Comparison of ENCODE assay signal across 18 mouse cellular contexts in genomic region chr17:28913200-28913599, GRCm38 (mm10). TPM values are rescaled to one million over a fixed set of nuclear protein-coding genes. Genes with fewer than 3 reads are reported as not detected.
DNase-seq lines count a peak whose midpoint lies in the region; ATAC-seq and TF ChIP-seq lines count a peak whose summit lies in the region.
"Had no signal": no experiment of that assay in that cellular context is flagged by ENCODE, and none has a peak within 500 bp of the region (broad histone marks: within the 10 kb centered on the region; RNA-seq: fewer than 3 reads in every experiment).

No protein-coding gene starts in this region.

- WGBS in heart, embryonic 11.5 days (ENCODE audit: insufficient replicate concordance), result 73% methylated on average over 5 of the region's 5 CpGs
- 40% methylated on average over 5 of the region's 5 CpGs for WGBS in lung, postnatal 0 days
- WGBS in lung, adult 2 months, result 31% methylated on average over 5 of the region's 5 CpGs
- 48% methylated on average over 5 of the region's 5 CpGs for WGBS in intestine, embryonic 14.5 days
- 27% methylated on average over 5 of the region's 5 CpGs for WGBS in stomach, postnatal 0 days

- TF ChIP-seq CTCF in lung, postnatal 0 days (IDR thresholded peaks at IDR 0.05), result no peak
- no peak for TF ChIP-seq CTCF in lung, adult 2 months (IDR thresholded peaks at IDR 0.05; ENCODE audit: insufficient read depth, low read length)
- TF ChIP-seq CTCF in stomach, postnatal 0 days (IDR thresholded peaks at IDR 0.05; ENCODE audit: low read depth), result no peak

- H3K9ac ChIP-seq in heart, embryonic 11.5 days (ENCODE audit: low read depth, low read length), result no peak overlapping the region
- no peak overlapping the region for H3K9ac ChIP-seq in lung, postnatal 0 days (replicated peaks; ENCODE audit: low read depth)
- no peak overlapping the region for H3K9ac ChIP-seq in intestine, embryonic 14.5 days (ENCODE audit: low read length)
- no peak overlapping the region for H3K9ac ChIP-seq in stomach, postnatal 0 days (ENCODE audit: low read length)
- H3K9ac ChIP-seq: liver, embryonic 14.5 days had no signal

- DNase-seq in heart, adult 11 months, result peak; percentile 78
- peak; percentile 51 for DNase-seq in lung, postnatal 0 days (ENCODE audit: low spot score)
- no peak for DNase-seq in lung, adult 2 months
- no peak for DNase-seq in intestine, embryonic 14.5 days (ENCODE audit: low spot score)
- peak; percentile 80 for DNase-seq in stomach, postnatal 0 days (ENCODE audit: low spot score)
- no peak for DNase-seq in gastrocnemius, postnatal 10 days
- DNase-seq in left cerebral cortex, postnatal 36 days (ENCODE audit: low spot score in 2 of 2), result no peak
- DNase-seq: cerebellum, adult 9-10 months; gastrocnemius, postnatal 14 days; spleen, adult 18-20 months; thymus, adult 2 months had no signal

- H3K9me3 ChIP-seq in heart, embryonic 11.5 days (replicated peaks; ENCODE audit: control insufficient read depth, low read length), result no peaks in the 10 kb centered on the region
- no peaks in the 10 kb centered on the region for H3K9me3 ChIP-seq in lung, postnatal 0 days (ENCODE audit: low read length)
- no peaks in the 10 kb centered on the region for H3K9me3 ChIP-seq in intestine, embryonic 14.5 days (ENCODE audit: control insufficient read depth, low read length)
- H3K9me3 ChIP-seq in stomach, postnatal 0 days (ENCODE audit: control insufficient read depth, low read length), result no peaks in the 10 kb centered on the region

- H3K4me1 ChIP-seq in heart, embryonic 11.5 days (ENCODE audit: control insufficient read depth, insufficient read depth, low read length), result no peaks in the 10 kb centered on the region; the same call in 1 of the 2 replicates
- peaks cover 4% of the 10 kb centered on the region; the same call in 1 of the 2 replicates for H3K4me1 ChIP-seq in lung, postnatal 0 days (ENCODE audit: insufficient read depth, low read depth, low read length)
- no peaks in the 10 kb centered on the region for H3K4me1 ChIP-seq in lung, adult 2 months (ENCODE audit: control insufficient read depth, insufficient read depth, low read length)
- peaks cover 3% of the 10 kb centered on the region; the same call in 1 of the 2 replicates for H3K4me1 ChIP-seq in intestine, embryonic 14.5 days (replicated peaks; ENCODE audit: control insufficient read depth, insufficient read depth, low read length)
- no peaks in the 10 kb centered on the region for H3K4me1 ChIP-seq in stomach, postnatal 0 days (replicated peaks; ENCODE audit: control insufficient read depth, insufficient read depth)

- H3K27me3 ChIP-seq in heart, embryonic 11.5 days (ENCODE audit: control insufficient read depth, insufficient read depth, low read length), result peaks cover 12% of the 10 kb centered on the region
- H3K27me3 ChIP-seq in lung, postnatal 0 days (replicated peaks; ENCODE audit: insufficient read depth, low read length), result no peaks in the 10 kb centered on the region
- H3K27me3 ChIP-seq in intestine, embryonic 14.5 days (replicated peaks; ENCODE audit: control insufficient read depth, insufficient read depth, low read length), result 0 out of 2 replicates have a peak, but pooled peaks cover 5% of the 10 kb centered on the region
- no peaks in the 10 kb centered on the region for H3K27me3 ChIP-seq in stomach, postnatal 0 days (ENCODE audit: control insufficient read depth, insufficient read depth, low read length)
- H3K27me3 ChIP-seq: Patski had no signal

- no peaks in the 10 kb centered on the region for H3K36me3 ChIP-seq in heart, embryonic 11.5 days (ENCODE audit: control insufficient read depth, insufficient read depth, low read length)
- no peaks in the 10 kb centered on the region for H3K36me3 ChIP-seq in lung, postnatal 0 days (ENCODE audit: insufficient read depth, low read length)
- no peaks in the 10 kb centered on the region for H3K36me3 ChIP-seq in intestine, embryonic 14.5 days (ENCODE audit: control insufficient read depth, insufficient read depth, low read length)
- H3K36me3 ChIP-seq in stomach, postnatal 0 days (ENCODE audit: control insufficient read depth, insufficient read depth, low read length), result no peaks in the 10 kb centered on the region

- TF ChIP-seq EP300 in lung, postnatal 0 days (IDR thresholded peaks at IDR 0.05), result no peak
- no peak for TF ChIP-seq EP300 in stomach, postnatal 0 days (optimal IDR thresholded peaks at IDR 0.05)

- no peak overlapping the region for H3K4me3 ChIP-seq in heart, embryonic 11.5 days (ENCODE audit: low read depth, low read length)
- H3K4me3 ChIP-seq in lung, postnatal 0 days (ENCODE audit: low read depth, low read length), result no peak overlapping the region
- H3K4me3 ChIP-seq in lung, adult 2 months (replicated peaks; ENCODE audit: extremely low read depth, low read depth, low read length), result no peak overlapping the region
- no peak overlapping the region for H3K4me3 ChIP-seq in intestine, embryonic 14.5 days (ENCODE audit: low read depth, low read length)
- H3K4me3 ChIP-seq in stomach, postnatal 0 days (ENCODE audit: low read depth, low read length), result no peak overlapping the region

- intact Hi-C loops in left cerebral cortex, postnatal 36 days (cut with DNase I), result no loop called here

- H3K27ac ChIP-seq in heart, embryonic 11.5 days (ENCODE audit: low read depth, low read length), result no peak overlapping the region
- H3K27ac ChIP-seq in lung, postnatal 0 days (ENCODE audit: low read length), result no peak overlapping the region
- no peak overlapping the region for H3K27ac ChIP-seq in intestine, embryonic 14.5 days (ENCODE audit: low read depth)
- H3K27ac ChIP-seq in stomach, postnatal 0 days (replicated peaks), result no peak overlapping the region
- H3K27ac ChIP-seq: liver, embryonic 14.5 days had no signal

- no peak overlapping the region for H3K4me2 ChIP-seq in heart, embryonic 11.5 days
- H3K4me2 ChIP-seq in lung, postnatal 0 days (replicated peaks; ENCODE audit: low read depth, low read length), result no peak overlapping the region
- H3K4me2 ChIP-seq in intestine, embryonic 14.5 days (ENCODE audit: low read length), result 0 out of 2 replicates have a peak overlapping the region, but pooled peaks have one; percentile 16
- no peak overlapping the region for H3K4me2 ChIP-seq in stomach, postnatal 0 days (replicated peaks; ENCODE audit: low read depth)

- TF ChIP-seq POLR2A in lung, adult 2 months (IDR thresholded peaks at IDR 0.05; ENCODE audit: borderline replicate concordance, extremely low read depth, low read depth, low read length), result no peak

- no peak for ATAC-seq in heart, embryonic 11.5 days (replicated peaks; ENCODE audit: insufficient number of reproducible peaks, low FRiP score, low TSS enrichment)
- peak; percentile 55 for ATAC-seq in lung, postnatal 0 days
- ATAC-seq in intestine, embryonic 14.5 days (replicated peaks; ENCODE audit: low FRiP score, low TSS enrichment, low read depth), result no peak
- peak; percentile 84 for ATAC-seq in stomach, postnatal 0 days (ENCODE audit: low FRiP score, low TSS enrichment)
- ATAC-seq: Patski had no signal

RNA-seq across cellular contexts. Expression of gene 4930539E08Rik, which starts 1.9 kb away (rescaled TPM):
- polyA plus RNA-seq in heart, embryonic 11.5 days (2014; fragmentation: Nextera tagmentation; extraction: Ambion mirVana), result 0.06 TPM in 1 of 2 replicates, not detected in the other
- 0.02 TPM in 1 of 2 replicates, not detected in the other for polyA plus RNA-seq in lung, postnatal 0 days (2015; fragmentation: Nextera tagmentation; extraction: Ambion mirVana)
- polyA plus RNA-seq in lung, adult 2 months (2012; rRNA removed), result 0.05 and 0.14 TPM in 2 replicates
- polyA plus RNA-seq in intestine, embryonic 14.5 days (2014; fragmentation: Nextera tagmentation; extraction: Ambion mirVana), result 3.6 and 4.5 TPM in 2 replicates
- polyA plus RNA-seq in stomach, postnatal 0 days (2015; fragmentation: Nextera tagmentation; extraction: Ambion mirVana), result 1.2 and 2.2 TPM in 2 replicates
- under 1 TPM in 1 of 2 experiments, not detected in 1; 0.09 TPM for total RNA-seq in gastrocnemius, postnatal 10 days (2021)
- total RNA-seq in left cerebral cortex, postnatal 36 days (2021), result 10 to 100 TPM; 12.2 to 15.4 TPM

RNA-seq across cellular contexts. Expression of gene Pxt1, which starts 30.4 kb away (rescaled TPM):
- 0.21 TPM in 1 of 2 replicates, not detected in the other for polyA plus RNA-seq in heart, embryonic 11.5 days (2014; fragmentation: Nextera tagmentation; extraction: Ambion mirVana)
- 0.12 TPM in 1 of 2 replicates, not detected in the other for polyA plus RNA-seq in lung, postnatal 0 days (2015; fragmentation: Nextera tagmentation; extraction: Ambion mirVana)
- 0.15 and 0.19 TPM in 2 replicates for polyA plus RNA-seq in lung, adult 2 months (2012; rRNA removed)
- not detected in 2 replicates for polyA plus RNA-seq in intestine, embryonic 14.5 days (2014; fragmentation: Nextera tagmentation; extraction: Ambion mirVana)
- polyA plus RNA-seq in stomach, postnatal 0 days (2015; fragmentation: Nextera tagmentation; extraction: Ambion mirVana), result 0.18 TPM in 1 of 2 replicates, not detected in the other
- not detected for total RNA-seq in gastrocnemius, postnatal 10 days (2021)
- not detected for total RNA-seq in left cerebral cortex, postnatal 36 days (2021)
- total RNA-seq: gastrocnemius, postnatal 14 days; megakaryocyte-erythroid progenitor cell, adult 5-6 weeks had no signal
- polyA plus RNA-seq: embryonic facial prominence, embryonic 11.5 days; Patski had no signal

RNA-seq across cellular contexts. Expression of gene Kctd20, which starts 38.5 kb away (rescaled TPM):
- 60.0 and 69.6 TPM in 2 replicates for polyA plus RNA-seq in heart, embryonic 11.5 days (2014; fragmentation: Nextera tagmentation; extraction: Ambion mirVana)
- polyA plus RNA-seq in lung, postnatal 0 days (2015; fragmentation: Nextera tagmentation; extraction: Ambion mirVana), result 44.3 and 49.5 TPM in 2 replicates
- 37.5 and 59.5 TPM in 2 replicates for polyA plus RNA-seq in lung, adult 2 months (2012; rRNA removed)
- polyA plus RNA-seq in intestine, embryonic 14.5 days (2014; fragmentation: Nextera tagmentation; extraction: Ambion mirVana), result 72.6 and 82.4 TPM in 2 replicates
- polyA plus RNA-seq in stomach, postnatal 0 days (2015; fragmentation: Nextera tagmentation; extraction: Ambion mirVana), result 37.6 and 38.3 TPM in 2 replicates
- total RNA-seq in gastrocnemius, postnatal 10 days (2021), result 10 to 100 TPM; 35.9 to 42.8 TPM
- total RNA-seq in left cerebral cortex, postnatal 36 days (2021), result 10 to 100 TPM; 72.8 to 77.6 TPM

RNA-seq across cellular contexts. Expression of gene Pnpla1, which starts 55.0 kb away (rescaled TPM):
- polyA plus RNA-seq in heart, embryonic 11.5 days (2014; fragmentation: Nextera tagmentation; extraction: Ambion mirVana), result 0.06 TPM in 1 of 2 replicates, not detected in the other
- polyA plus RNA-seq in lung, postnatal 0 days (2015; fragmentation: Nextera tagmentation; extraction: Ambion mirVana), result 0.04 TPM in 1 of 2 replicates, not detected in the other
- polyA plus RNA-seq in lung, adult 2 months (2012; rRNA removed), result 0.12 and 3.9 TPM in 2 replicates
- 0.76 and 1.1 TPM in 2 replicates for polyA plus RNA-seq in intestine, embryonic 14.5 days (2014; fragmentation: Nextera tagmentation; extraction: Ambion mirVana)
- polyA plus RNA-seq in stomach, postnatal 0 days (2015; fragmentation: Nextera tagmentation; extraction: Ambion mirVana), result 12.7 TPM in 2 replicates
- total RNA-seq in gastrocnemius, postnatal 10 days (2021), result not detected
- 1 to 10 TPM in 1 of 2 experiments, under 1 TPM in 1; 0.66 to 1.4 TPM for total RNA-seq in left cerebral cortex, postnatal 36 days (2021)
- total RNA-seq: heart, postnatal 14 days; megakaryocyte-erythroid progenitor cell, adult 5-6 weeks had no signal
- polyA plus RNA-seq: embryonic facial prominence, embryonic 11.5 days; forebrain, embryonic 11.5 days; Patski had no signal

Comparison
In these comparisons a context has a peak if more than half of its experiments do, and no peak if none do; other contexts are left out.
1. DNase-seq: peak in heart, adult 11 months (single experiment), lung, postnatal 0 days (single experiment) and stomach, postnatal 0 days (single experiment); none in lung, adult 2 months (single experiment), intestine, embryonic 14.5 days (single experiment), gastrocnemius, postnatal 10 days (single experiment) and left cerebral cortex, postnatal 36 days (0 of 2).
2. ATAC-seq: peak in lung, postnatal 0 days (single experiment) and stomach, postnatal 0 days (single experiment); none in heart, embryonic 11.5 days (single experiment) and intestine, embryonic 14.5 days (single experiment).